Mouse (Mus musculus): ENCODE results near the gene Cfap52. TPM values are rescaled to one million over a fixed set of nuclear protein-coding genes. Genes with fewer than 3 reads are reported as not detected.

The Cfap52 gene
- polyA plus RNA-seq, 1 experiment = not detected

DNA sequence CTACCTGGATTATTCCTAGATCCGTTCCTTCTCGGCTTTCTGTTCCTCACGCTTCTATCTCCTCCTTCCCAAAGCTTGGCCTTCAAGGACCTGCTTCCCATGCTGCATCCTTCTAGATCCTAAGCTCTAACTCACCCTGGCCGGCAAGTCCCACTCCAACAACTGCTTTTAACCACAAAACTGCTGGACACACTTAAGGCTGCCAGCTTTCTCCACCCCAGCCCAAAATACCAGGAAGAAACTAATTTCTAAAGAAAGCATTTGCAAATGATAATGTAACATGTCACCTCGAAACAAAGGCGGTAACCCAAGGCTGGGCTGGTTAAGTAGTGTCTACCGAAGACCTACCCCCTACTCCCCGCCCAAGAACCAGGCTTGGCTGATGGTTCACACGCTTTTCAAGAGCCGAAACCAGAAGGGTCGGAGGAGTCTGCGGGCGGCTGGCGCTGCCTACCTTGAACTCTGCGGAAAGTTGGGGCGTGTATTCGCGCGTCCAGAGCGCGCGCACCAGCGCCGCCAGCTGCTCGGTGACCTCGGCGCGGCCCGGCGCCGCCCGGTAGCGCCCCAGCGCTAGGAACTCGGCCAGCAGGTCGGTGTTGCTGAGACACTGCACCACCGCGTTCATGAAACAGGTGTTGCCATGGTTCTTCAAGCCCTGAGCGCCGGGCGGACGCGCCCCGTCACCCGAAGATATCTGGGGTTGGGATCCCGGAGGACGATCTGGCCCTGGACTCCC is 44.2 kb downstream of the Cfap52 start:
- H3K4me1 ChIP-seq (ENCODE audit: control insufficient read depth) = peaks cover 8% of the 10 kb centered on the region
- TF ChIP-seq GATA1 (IDR thresholded peaks at IDR 0.05; ENCODE audit: low read length) (no peak), TAL1 (IDR thresholded peaks at IDR 0.05; ENCODE audit: low read length) (no peak)
- H3K9me3 ChIP-seq (ENCODE audit: control insufficient read depth, low read length) = peaks cover 2% of the 10 kb centered on the region; the same call in 1 of the 2 replicates
- H3K36me3 ChIP-seq (ENCODE audit: control insufficient read depth) = no peaks in the 10 kb centered on the region
- no peak overlapping the region for H3K4me3 ChIP-seq (replicated peaks)
- H3K27me3 ChIP-seq (ENCODE audit: control insufficient read depth) = peaks cover 39% of the 10 kb centered on the region

DNA sequence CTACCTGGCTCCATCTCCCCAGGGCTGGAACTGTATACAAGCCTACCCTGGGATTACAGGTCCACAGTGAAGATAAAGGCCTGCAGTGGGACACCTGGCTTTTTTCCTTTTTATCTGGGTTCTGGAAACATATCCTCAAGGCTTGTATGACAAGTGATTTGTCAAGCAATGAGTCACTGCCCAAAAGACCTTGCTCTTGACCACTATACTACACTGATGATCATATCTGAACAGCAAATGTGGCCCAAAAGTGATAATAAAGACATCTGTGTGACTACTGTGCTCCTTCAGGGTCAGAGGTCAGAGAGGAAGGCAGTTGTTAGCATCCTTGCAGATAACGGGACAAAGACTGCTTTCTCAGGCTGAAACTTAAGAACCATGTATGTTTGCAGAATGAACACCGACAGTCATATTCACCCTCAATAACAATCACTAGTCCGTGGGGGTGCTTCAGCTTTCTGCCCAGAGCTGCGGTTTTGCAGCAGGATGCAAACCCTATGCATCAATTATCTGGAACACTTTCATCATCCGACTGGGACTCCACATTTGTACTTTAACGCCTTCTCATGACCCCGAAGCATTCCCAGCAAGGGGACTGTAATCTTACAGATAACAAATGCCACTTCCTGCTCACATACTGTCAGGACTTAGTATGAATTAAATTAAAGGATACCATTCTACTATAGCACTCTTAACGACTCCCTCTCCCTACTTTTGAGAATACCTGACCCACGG is 45.1 kb downstream of the Cfap52 start:
- TF ChIP-seq TAL1 (IDR thresholded peaks at IDR 0.05; ENCODE audit: low read length) = no peak
- TF ChIP-seq GATA1 (IDR thresholded peaks at IDR 0.05; ENCODE audit: low read length) = no peak
- peaks cover 39% of the 10 kb centered on the region for H3K27me3 ChIP-seq (ENCODE audit: control insufficient read depth)
- H3K4me3 ChIP-seq (replicated peaks) = no peak overlapping the region
- H3K4me1 ChIP-seq (ENCODE audit: control insufficient read depth) = peaks cover 8% of the 10 kb centered on the region
- peaks cover 2% of the 10 kb centered on the region; the same call in 1 of the 2 replicates for H3K9me3 ChIP-seq (ENCODE audit: control insufficient read depth, low read length)
- no peaks in the 10 kb centered on the region for H3K36me3 ChIP-seq (ENCODE audit: control insufficient read depth)

DNA sequence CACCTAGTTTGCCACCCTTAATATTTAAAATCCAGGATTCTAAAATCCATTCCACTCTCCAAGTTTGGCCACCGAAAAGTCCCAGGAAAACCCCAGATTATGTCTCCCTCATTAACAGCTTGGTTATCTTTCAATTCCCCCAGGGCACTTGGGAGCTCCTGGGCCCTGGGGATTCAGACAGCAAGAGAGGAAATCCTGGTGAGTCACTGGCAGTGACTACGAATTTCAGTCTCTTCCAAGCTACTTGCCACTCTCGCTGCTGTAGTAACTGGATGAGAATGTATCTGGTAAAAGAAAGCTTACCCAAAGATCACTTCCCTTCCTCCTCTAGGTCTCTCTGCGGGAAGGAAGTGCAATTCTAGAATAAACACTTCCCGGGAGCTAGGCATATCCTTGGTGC is 45.9 kb downstream of the Cfap52 start:
- TF ChIP-seq GATA1 (IDR thresholded peaks at IDR 0.05; ENCODE audit: low read length) = no peak
- no peak for TF ChIP-seq TAL1 (IDR thresholded peaks at IDR 0.05; ENCODE audit: low read length)
- H3K4me1 ChIP-seq (ENCODE audit: control insufficient read depth) = peaks cover 8% of the 10 kb centered on the region
- no peaks in the 10 kb centered on the region for H3K36me3 ChIP-seq (ENCODE audit: control insufficient read depth)
- H3K9me3 ChIP-seq (ENCODE audit: control insufficient read depth, low read length) = peaks cover 2% of the 10 kb centered on the region; the same call in 1 of the 2 replicates
- peaks cover 39% of the 10 kb centered on the region for H3K27me3 ChIP-seq (ENCODE audit: control insufficient read depth)
- H3K4me3 ChIP-seq (replicated peaks) = no peak overlapping the region

DNA sequence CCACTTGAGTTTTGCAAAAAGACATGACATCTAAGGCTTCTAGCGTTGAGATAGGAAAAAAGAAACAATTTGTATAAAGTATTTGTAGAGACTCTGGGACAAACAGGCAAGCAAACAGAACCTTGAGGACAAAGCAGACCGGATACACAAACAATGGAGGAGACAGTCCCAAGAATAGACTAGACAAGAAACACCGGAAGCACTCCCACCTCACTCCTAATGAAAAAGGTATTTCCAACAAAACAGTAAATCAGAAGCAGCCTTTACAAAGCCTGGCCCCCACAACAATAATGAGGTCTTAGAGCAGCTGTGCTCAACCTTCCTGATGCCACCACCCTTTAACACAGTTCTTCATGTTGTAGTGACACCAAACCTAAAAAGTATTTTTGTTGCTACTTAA is 48.3 kb downstream of the Cfap52 start:
- peaks cover 32% of the 10 kb centered on the region for H3K27me3 ChIP-seq (ENCODE audit: control insufficient read depth)
- TF ChIP-seq TAL1 (IDR thresholded peaks at IDR 0.05; ENCODE audit: low read length) = no peak
- TF ChIP-seq GATA1 (IDR thresholded peaks at IDR 0.05; ENCODE audit: low read length) = no peak
- peaks cover 5% of the 10 kb centered on the region for H3K4me1 ChIP-seq (ENCODE audit: control insufficient read depth)
- peaks cover 2% of the 10 kb centered on the region; the same call in 1 of the 2 replicates for H3K9me3 ChIP-seq (ENCODE audit: control insufficient read depth, low read length)
- no peaks in the 10 kb centered on the region for H3K36me3 ChIP-seq (ENCODE audit: control insufficient read depth)
- no peak overlapping the region for H3K4me3 ChIP-seq (replicated peaks)

DNA sequence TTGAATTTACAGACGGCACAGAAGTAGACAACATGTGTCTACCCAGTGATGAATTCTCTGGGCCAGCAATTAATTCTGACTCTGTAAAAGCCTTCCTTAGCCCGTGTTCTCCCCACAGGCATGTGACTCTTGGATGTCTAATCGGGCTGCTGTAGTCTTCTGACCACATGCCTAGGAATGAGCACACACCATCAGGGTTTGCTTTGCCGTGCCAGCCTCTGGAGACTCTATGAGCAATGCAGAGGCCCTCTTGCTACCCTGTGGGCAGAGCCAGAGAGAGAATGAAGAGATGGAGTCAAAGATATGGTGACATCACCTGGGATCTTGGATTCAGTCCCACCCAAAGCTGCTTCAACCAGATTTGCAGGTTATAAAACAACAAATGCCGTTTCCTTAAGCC is 54.4 kb downstream of the Cfap52 start:
- Histone ChIP-seq H3K4me1 (ENCODE audit: control insufficient read depth) (no peaks in the 10 kb centered on the region), H3K36me3 (ENCODE audit: control insufficient read depth) (no peaks in the 10 kb centered on the region), H3K9me3 (ENCODE audit: control insufficient read depth, low read length) (no peaks in the 10 kb centered on the region), H3K27me3 (ENCODE audit: control insufficient read depth) (no peaks in the 10 kb centered on the region), H3K4me3 (replicated peaks) (no peak overlapping the region)
- TF ChIP-seq GATA1 (IDR thresholded peaks at IDR 0.05; ENCODE audit: low read length) = no peak
- no peak for TF ChIP-seq TAL1 (IDR thresholded peaks at IDR 0.05; ENCODE audit: low read length)

DNA sequence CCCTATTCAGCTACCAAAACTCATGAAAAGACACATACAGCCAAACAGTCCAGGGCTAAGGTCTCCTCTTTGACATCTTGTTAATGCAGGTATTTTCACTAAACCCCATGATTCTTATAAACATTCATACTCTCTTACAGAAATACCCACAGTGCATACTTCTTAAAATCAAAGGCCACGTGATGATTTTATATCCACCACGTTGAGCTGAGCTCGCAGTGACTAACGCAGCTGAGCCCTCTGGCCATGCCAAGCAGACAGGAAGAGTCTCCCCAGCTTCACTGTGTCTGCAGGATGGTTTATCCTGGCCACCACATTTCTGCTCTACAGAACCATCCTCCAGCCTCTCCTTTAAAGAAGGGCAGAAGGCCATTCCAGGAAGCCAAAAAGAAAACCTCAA is 61.7 kb downstream of the Cfap52 start:
- Histone ChIP-seq H3K27me3 (ENCODE audit: control insufficient read depth) (no peaks in the 10 kb centered on the region), H3K9me3 (ENCODE audit: control insufficient read depth, low read length) (no peaks in the 10 kb centered on the region), H3K4me1 (ENCODE audit: control insufficient read depth) (no peaks in the 10 kb centered on the region), H3K36me3 (ENCODE audit: control insufficient read depth) (no peaks in the 10 kb centered on the region), H3K4me3 (replicated peaks) (no peak overlapping the region)
- TF ChIP-seq GATA1 (IDR thresholded peaks at IDR 0.05; ENCODE audit: low read length) (no peak), TAL1 (IDR thresholded peaks at IDR 0.05; ENCODE audit: low read length) (no peak)

DNA sequence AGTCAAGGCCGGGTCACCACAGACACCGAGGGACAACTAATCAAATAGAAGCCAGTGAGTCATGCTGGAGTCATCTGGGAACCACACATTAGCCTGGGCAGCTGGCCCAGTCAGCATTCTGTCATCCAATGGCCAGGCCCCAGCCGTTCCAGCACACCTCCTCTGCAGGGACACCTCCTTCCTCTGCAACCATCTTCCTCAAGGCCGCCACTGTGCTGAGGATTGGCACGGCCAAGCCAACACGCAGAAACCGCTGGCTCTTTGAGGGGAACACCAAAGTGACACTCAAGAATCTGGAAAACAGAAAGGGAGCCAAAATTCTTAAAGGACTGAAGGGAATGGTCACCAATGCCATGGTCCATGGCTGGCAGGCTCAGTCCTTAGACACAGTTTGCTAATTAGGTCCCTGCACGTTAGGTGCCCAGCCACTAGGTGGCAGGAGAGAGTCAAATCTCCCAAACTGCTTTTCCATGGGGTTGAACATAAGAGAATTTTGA is 68.3 kb downstream of the Cfap52 start:
- H3K4me1 ChIP-seq (ENCODE audit: control insufficient read depth) = no peaks in the 10 kb centered on the region
- H3K36me3 ChIP-seq (ENCODE audit: control insufficient read depth) = no peaks in the 10 kb centered on the region
- no peaks in the 10 kb centered on the region for H3K9me3 ChIP-seq (ENCODE audit: control insufficient read depth, low read length)
- H3K27me3 ChIP-seq (ENCODE audit: control insufficient read depth) = no peaks in the 10 kb centered on the region
- H3K4me3 ChIP-seq (replicated peaks) = no peak overlapping the region
- TF ChIP-seq GATA1 (IDR thresholded peaks at IDR 0.05; ENCODE audit: low read length) (no peak), TAL1 (IDR thresholded peaks at IDR 0.05; ENCODE audit: low read length) (no peak)

DNA sequence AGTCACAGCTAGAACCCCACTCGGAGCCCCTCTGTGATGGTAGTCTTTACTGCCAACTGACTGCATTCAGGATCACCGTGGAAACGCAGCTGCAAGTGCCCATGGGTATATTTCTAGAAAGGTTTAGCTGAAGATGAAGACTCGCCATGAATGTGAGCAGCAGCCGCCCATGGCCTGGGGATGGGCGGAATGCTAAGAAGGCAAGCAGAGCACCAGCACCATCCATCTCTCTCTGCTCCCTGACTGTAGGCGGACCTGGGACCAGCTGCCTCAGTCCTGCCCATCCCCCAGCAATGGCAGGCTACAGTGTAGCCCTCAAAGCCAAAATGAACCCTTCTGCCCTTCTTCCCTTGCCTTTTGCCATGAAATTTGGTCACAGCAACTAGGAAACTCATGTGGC is 69.8 kb downstream of the Cfap52 start:
- Histone ChIP-seq H3K27me3 (ENCODE audit: control insufficient read depth) (no peaks in the 10 kb centered on the region), H3K4me1 (ENCODE audit: control insufficient read depth) (no peaks in the 10 kb centered on the region), H3K9me3 (ENCODE audit: control insufficient read depth, low read length) (no peaks in the 10 kb centered on the region), H3K36me3 (ENCODE audit: control insufficient read depth) (no peaks in the 10 kb centered on the region), H3K4me3 (replicated peaks) (no peak overlapping the region)
- no peak for TF ChIP-seq TAL1 (IDR thresholded peaks at IDR 0.05; ENCODE audit: low read length)
- TF ChIP-seq GATA1 (IDR thresholded peaks at IDR 0.05; ENCODE audit: low read length) = no peak

DNA sequence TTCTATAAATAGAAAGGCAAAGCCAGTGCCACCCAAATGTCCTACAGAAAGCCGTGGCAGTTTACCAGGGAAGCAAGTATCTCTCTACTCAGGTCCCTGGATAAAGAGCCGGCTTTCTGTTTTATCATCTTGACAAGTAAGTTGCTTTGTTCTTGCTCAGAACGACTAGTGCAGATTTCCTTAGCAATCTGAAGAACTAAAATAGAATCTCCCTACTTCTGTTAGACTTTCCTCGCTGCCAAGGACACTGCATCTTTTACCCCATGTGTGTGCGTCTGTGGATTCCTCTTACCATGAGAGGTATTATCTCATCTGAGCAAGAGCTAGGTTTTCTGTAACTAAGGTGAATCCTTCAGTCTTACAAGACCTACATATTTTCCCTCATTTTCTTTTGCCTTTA is 76.9 kb downstream of the Cfap52 start:
- Histone ChIP-seq H3K27me3 (ENCODE audit: control insufficient read depth) (no peaks in the 10 kb centered on the region), H3K36me3 (ENCODE audit: control insufficient read depth) (no peaks in the 10 kb centered on the region), H3K4me3 (replicated peaks) (no peak overlapping the region), H3K4me1 (ENCODE audit: control insufficient read depth) (no peaks in the 10 kb centered on the region), H3K9me3 (ENCODE audit: control insufficient read depth, low read length) (no peaks in the 10 kb centered on the region; the same call in 1 of the 2 replicates)
- TF ChIP-seq GATA1 (IDR thresholded peaks at IDR 0.05; ENCODE audit: low read length) (no peak), TAL1 (IDR thresholded peaks at IDR 0.05; ENCODE audit: low read length) (no peak)
